Comparison of ENCODE assay signal across 24 mouse cellular contexts in the genomic region with DNA sequence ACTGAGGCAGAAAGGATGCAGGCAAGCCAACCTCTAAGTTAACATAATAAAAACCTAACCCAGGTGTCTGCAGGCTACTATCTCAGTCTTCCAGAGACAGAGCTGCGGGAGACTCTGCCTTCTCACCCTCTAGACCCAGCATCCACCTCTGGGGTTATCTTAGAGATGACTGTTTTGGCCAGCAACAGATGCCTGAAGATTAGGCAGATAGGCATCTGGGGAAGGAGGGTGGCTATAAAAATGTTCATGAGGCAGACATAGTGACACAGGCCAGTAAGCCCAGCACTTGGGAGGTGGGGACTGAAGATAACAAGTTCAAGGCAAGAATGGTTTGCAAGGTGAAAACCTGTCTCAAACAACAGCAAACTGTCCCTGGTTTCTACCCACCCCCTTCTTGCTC.
DNase-seq lines count a peak whose midpoint lies in the region; ATAC-seq and TF ChIP-seq lines count a peak whose summit lies in the region.
"Had no signal": no experiment of that assay in that cellular context is flagged by ENCODE, and none has a peak within 500 bp of the region (broad histone marks: within the 10 kb centered on the region; RNA-seq: fewer than 3 reads in every experiment).

No protein-coding gene starts in this region.

- H3K36me3 ChIP-seq in forebrain, embryonic 13.5 days (ENCODE audit: poor library complexity, severe bottlenecking) = no peaks in the 10 kb centered on the region
- H3K36me3 ChIP-seq in forebrain, postnatal 0 days (ENCODE audit: insufficient read depth) = no peaks in the 10 kb centered on the region
- H3K36me3 ChIP-seq in midbrain, embryonic 11.5 days (ENCODE audit: control insufficient read depth, insufficient read depth, low read length) = no peaks in the 10 kb centered on the region
- no peaks in the 10 kb centered on the region for H3K36me3 ChIP-seq in midbrain, embryonic 10.5 days
- no peaks in the 10 kb centered on the region for H3K36me3 ChIP-seq in limb, embryonic 13.5 days
- no peaks in the 10 kb centered on the region for H3K36me3 ChIP-seq in neural tube, embryonic 15.5 days
- H3K36me3 ChIP-seq: embryonic facial prominence, embryonic 12.5 days; heart, embryonic 10.5 days had no signal

- TF ChIP-seq CTCF in forebrain, postnatal 0 days (IDR thresholded peaks at IDR 0.05; ENCODE audit: low read depth) = no peak

- no peaks in the 10 kb centered on the region for H3K27me3 ChIP-seq in forebrain, embryonic 13.5 days
- H3K27me3 ChIP-seq in forebrain, postnatal 0 days (ENCODE audit: insufficient read depth, low read length) = no peaks in the 10 kb centered on the region
- H3K27me3 ChIP-seq in midbrain, embryonic 11.5 days (ENCODE audit: control insufficient read depth, insufficient read depth, low read length) = no peaks in the 10 kb centered on the region
- peaks cover 10% of the 10 kb centered on the region; the same call in 1 of the 2 replicates for H3K27me3 ChIP-seq in midbrain, embryonic 10.5 days (ENCODE audit: low read depth, poor library complexity, severe bottlenecking)
- H3K27me3 ChIP-seq in limb, embryonic 13.5 days = no peaks in the 10 kb centered on the region
- no peaks in the 10 kb centered on the region for H3K27me3 ChIP-seq in neural tube, embryonic 15.5 days (replicated peaks)
- H3K27me3 ChIP-seq: embryonic facial prominence, embryonic 12.5 days had no signal

- no peak for DNase-seq in forebrain, postnatal 0 days
- DNase-seq in midbrain, embryonic 11.5 days (ENCODE audit: low spot score, missing footprints) = peak; percentile 69
- no peak for DNase-seq in midbrain, embryonic 10.5 days (ENCODE audit: low spot score)
- no peak for DNase-seq in left cerebral cortex, adult 9 months (ENCODE audit: low spot score in 2 of 2)
- DNase-seq: adrenal gland, adult 2 months; cerebellum, adult 18-20 months; cerebellum, postnatal 14 days; kidney, postnatal 36 days; layer of hippocampus, postnatal 36 days; liver, postnatal 0 days; thymus, adult 2 months; thymus, postnatal 4 days had no signal

- peaks cover 11% of the 10 kb centered on the region; the same call in 1 of the 2 replicates for H3K4me1 ChIP-seq in forebrain, embryonic 13.5 days
- no peaks in the 10 kb centered on the region; the same call in 1 of the 2 replicates for H3K4me1 ChIP-seq in forebrain, postnatal 0 days (ENCODE audit: insufficient read depth)
- no peaks in the 10 kb centered on the region for H3K4me1 ChIP-seq in midbrain, embryonic 11.5 days (ENCODE audit: control insufficient read depth, insufficient read depth, low read length)
- H3K4me1 ChIP-seq in midbrain, embryonic 10.5 days = peaks cover 8% of the 10 kb centered on the region; the same call in 1 of the 2 replicates
- H3K4me1 ChIP-seq in limb, embryonic 13.5 days = peaks cover 18% of the 10 kb centered on the region
- peaks cover 5% of the 10 kb centered on the region for H3K4me1 ChIP-seq in neural tube, embryonic 15.5 days
- H3K4me1 ChIP-seq: heart, embryonic 10.5 days had no signal

- H3K9me3 ChIP-seq in forebrain, embryonic 13.5 days (replicated peaks) = no peaks in the 10 kb centered on the region
- no peaks in the 10 kb centered on the region for H3K9me3 ChIP-seq in forebrain, postnatal 0 days (ENCODE audit: low read length)
- H3K9me3 ChIP-seq in midbrain, embryonic 11.5 days (ENCODE audit: control insufficient read depth, low read length) = no peaks in the 10 kb centered on the region
- H3K9me3 ChIP-seq in midbrain, embryonic 10.5 days (replicated peaks) = no peaks in the 10 kb centered on the region
- no peaks in the 10 kb centered on the region for H3K9me3 ChIP-seq in limb, embryonic 13.5 days
- H3K9me3 ChIP-seq in neural tube, embryonic 15.5 days (replicated peaks) = no peaks in the 10 kb centered on the region
- H3K9me3 ChIP-seq: embryonic facial prominence, embryonic 12.5 days; heart, embryonic 10.5 days had no signal

- WGBS in forebrain, embryonic 13.5 days = 42% methylated on average over 1 of the region's 1 CpGs
- WGBS in forebrain, postnatal 0 days = 30% methylated on average over 1 of the region's 1 CpGs
- 66% methylated on average over 1 of the region's 1 CpGs for WGBS in midbrain, embryonic 11.5 days
- 35% methylated on average over 1 of the region's 1 CpGs for WGBS in midbrain, embryonic 10.5 days
- 13% methylated on average over 1 of the region's 1 CpGs for WGBS in limb, embryonic 13.5 days
- 35% methylated on average over 1 of the region's 1 CpGs for WGBS in neural tube, embryonic 15.5 days

- H3K9ac ChIP-seq in forebrain, embryonic 13.5 days = no peak overlapping the region
- H3K9ac ChIP-seq in forebrain, postnatal 0 days = no peak overlapping the region
- no peak overlapping the region for H3K9ac ChIP-seq in midbrain, embryonic 11.5 days (ENCODE audit: low read length)
- no peak overlapping the region for H3K9ac ChIP-seq in limb, embryonic 13.5 days
- no peak overlapping the region for H3K9ac ChIP-seq in neural tube, embryonic 15.5 days (replicated peaks)
- H3K9ac ChIP-seq: embryonic facial prominence, embryonic 12.5 days; liver, postnatal 0 days had no signal

- H3K4me2 ChIP-seq in forebrain, embryonic 13.5 days = peak overlapping the region; percentile 42; the same call in 1 of the 2 replicates
- H3K4me2 ChIP-seq in forebrain, postnatal 0 days (ENCODE audit: low read depth) = no peak overlapping the region
- H3K4me2 ChIP-seq in midbrain, embryonic 11.5 days = no peak overlapping the region
- peak overlapping the region; percentile 55 for H3K4me2 ChIP-seq in limb, embryonic 13.5 days (replicated peaks)
- no peak overlapping the region for H3K4me2 ChIP-seq in neural tube, embryonic 15.5 days
- H3K4me2 ChIP-seq: liver, embryonic 11.5 days had no signal

- no peak overlapping the region for H3K27ac ChIP-seq in forebrain, embryonic 13.5 days
- H3K27ac ChIP-seq in forebrain, postnatal 0 days (ENCODE audit: low read depth, low read length) = no peak overlapping the region
- H3K27ac ChIP-seq in midbrain, embryonic 11.5 days (ENCODE audit: low read depth, low read length) = no peak overlapping the region
- H3K27ac ChIP-seq in midbrain, embryonic 10.5 days (replicated peaks) = no peak overlapping the region
- H3K27ac ChIP-seq in limb, embryonic 13.5 days = peak overlapping the region; percentile 56; the same call in 1 of the 2 replicates
- H3K27ac ChIP-seq in neural tube, embryonic 15.5 days (replicated peaks) = no peak overlapping the region
- H3K27ac ChIP-seq: embryonic facial prominence, embryonic 12.5 days; heart, embryonic 10.5 days; macrophage; stomach, postnatal 0 days had no signal

- no peak for ATAC-seq in forebrain, embryonic 13.5 days
- no peak for ATAC-seq in forebrain, postnatal 0 days
- ATAC-seq in midbrain, embryonic 11.5 days (ENCODE audit: low FRiP score) = no peak
- ATAC-seq in limb, embryonic 13.5 days (ENCODE audit: low FRiP score, low read depth) = no peak
- no peak for ATAC-seq in neural tube, embryonic 15.5 days (ENCODE audit: low FRiP score)
- ATAC-seq: hindbrain, embryonic 16.5 days; intestine, embryonic 16.5 days; liver, postnatal 0 days; lung, postnatal 0 days had no signal

- H3K4me3 ChIP-seq in forebrain, embryonic 13.5 days = no peak overlapping the region
- H3K4me3 ChIP-seq in forebrain, postnatal 0 days (ENCODE audit: low read depth, low read length) = no peak overlapping the region
- H3K4me3 ChIP-seq in midbrain, embryonic 11.5 days (ENCODE audit: low read depth, low read length) = no peak overlapping the region
- H3K4me3 ChIP-seq in midbrain, embryonic 10.5 days = no peak overlapping the region
- no peak overlapping the region for H3K4me3 ChIP-seq in limb, embryonic 13.5 days
- H3K4me3 ChIP-seq in neural tube, embryonic 15.5 days (replicated peaks) = no peak overlapping the region
- H3K4me3 ChIP-seq: embryonic facial prominence, embryonic 12.5 days; erythroblast, embryonic 14.5 days; heart, embryonic 10.5 days had no signal

Comparison
In these comparisons a context has a peak if more than half of its experiments do, and no peak if none do; other contexts are left out.
1. H3K4me2 ChIP-seq: peak in forebrain, embryonic 13.5 days (single experiment) and limb, embryonic 13.5 days (single experiment); none in forebrain, postnatal 0 days (single experiment), midbrain, embryonic 11.5 days (single experiment) and neural tube, embryonic 15.5 days (single experiment).